Mouse (Mus musculus) lung, embryonic 16.5 days (tissue): ENCODE measurements around the gene Rfxank. TPM values are rescaled to one million over a fixed set of nuclear protein-coding genes. Genes with fewer than 3 reads are reported as not detected.
A peak's percentile ranks its signal among the peaks of the same experiment; 100 is the strongest.

Source experiments
- ATAC-seq: fragments of 200-750 bp; cut with Nextera tagmentation; 2 replicates; pipeline ENCODE4 v1.8.0; 2017; ENCODE audit warnings: low read depth, mild to moderate bottlenecking, moderate library complexity
- H3K27ac ChIP-seq: fragments of 300-500 bp; sonication (generic); 2 replicates; pipeline ENCODE4 v1.5.1; 2014; ENCODE audit warnings: mild to moderate bottlenecking, control low read depth, low read length
- H3K27me3 ChIP-seq: fragments of 300-500 bp; sonication (generic); 2 replicates; pipeline ENCODE4 v1.6.1; 2014; ENCODE audit warnings: low read depth, low read length, mixed read lengths; ENCODE audit not compliant: control insufficient read depth, insufficient read depth
- H3K36me3 ChIP-seq: fragments of 300-500 bp; sonication (generic); 2 replicates; pipeline ENCODE4 v1.6.1; 2014; ENCODE audit warnings: low read length; ENCODE audit not compliant: control insufficient read depth, insufficient read depth
- H3K4me1 ChIP-seq: fragments of 300-500 bp; sonication (generic); replicated peaks from 2 replicates; pipeline ENCODE4 v1.6.1; 2014; ENCODE audit warnings: low read length, mixed read lengths; ENCODE audit not compliant: control insufficient read depth, insufficient read depth
- H3K4me2 ChIP-seq: fragments of 300-500 bp; sonication (generic); 2 replicates; pipeline ENCODE4 v1.6.1; 2014; ENCODE audit warnings: low read depth, low read length, control low read depth
- H3K4me3 ChIP-seq: fragments of 300-500 bp; sonication (generic); 2 replicates; pipeline ENCODE4 v1.5.1; 2014; ENCODE audit warnings: mild to moderate bottlenecking, low read length, control low read depth
- H3K9ac ChIP-seq: fragments of 300-500 bp; sonication (generic); 2 replicates; pipeline ENCODE4 v1.6.1; 2014; ENCODE audit warnings: low read length, control low read depth
- H3K9me3 ChIP-seq: fragments of 300-500 bp; sonication (generic); 2 replicates; pipeline ENCODE4 v1.6.1; 2016; ENCODE audit warnings: low read length; ENCODE audit not compliant: control insufficient read depth
- whole genome bisulfite sequencing: fragments of 180-500 bp; shearing (Covaris S2); extraction: QIAGEN DNeasy Blood & Tissue Kit; methylation state at CpG from one replicate; pipeline ENCODE4 v1.1.7; 2014; 5-methylcytosine and 5-hydroxymethylcytosine counted together
- polyA plus RNA-seq: library from polyadenylated mRNA; unstranded; fragments of >200 nt; fragmentation: Nextera tagmentation; extraction: Ambion mirVana; gene quantifications from 2 replicates; pipeline ENCODE4 v1.2.1, GENCODE M21; 2015

Rfxank gene
- polyA plus RNA-seq, 1 experiment from 2014 or later, result 21.1 TPM

DNA sequence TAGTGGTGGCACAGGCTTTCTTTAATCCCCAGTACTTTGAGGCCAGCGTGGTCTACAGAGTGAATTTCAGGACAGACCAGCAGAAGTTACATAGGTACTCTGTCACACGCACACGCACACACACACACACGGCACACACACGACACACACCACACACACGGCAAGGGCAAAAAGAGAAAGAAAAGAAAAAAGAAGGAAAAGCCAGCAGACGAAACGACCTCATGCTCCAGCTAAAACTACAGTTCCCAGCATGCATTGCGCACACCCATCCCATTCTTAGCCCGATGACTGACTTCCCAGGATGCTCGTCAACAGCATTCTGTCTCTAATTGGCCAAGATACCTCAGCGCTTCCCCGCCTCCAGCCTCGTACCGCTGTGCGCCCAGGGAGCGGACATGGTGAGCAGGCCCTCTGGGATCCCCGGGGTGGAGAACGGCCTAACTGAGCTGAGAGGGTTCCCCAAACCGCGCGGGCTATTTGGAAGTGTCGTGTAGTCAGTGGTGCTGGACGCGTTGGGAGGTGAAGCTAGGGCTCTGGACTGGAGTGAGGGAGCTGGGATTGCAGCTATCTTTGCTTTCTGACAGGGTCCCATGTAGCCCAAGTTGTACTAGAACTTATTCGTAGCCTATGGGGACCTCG is 33.2 kb upstream of the Rfxank start, which contains the start of gene Tmem161a:
Gene Tmem161a, plus strand, starts transcription at position 314 of the 639 bp plus-strand sequence.
- peak; percentile 99 for ATAC-seq
- H3K36me3 ChIP-seq, result peaks cover 1% of the 10 kb centered on the region
- WGBS, result 3% methylated on average over 27 of the region's 27 CpGs

DNA sequence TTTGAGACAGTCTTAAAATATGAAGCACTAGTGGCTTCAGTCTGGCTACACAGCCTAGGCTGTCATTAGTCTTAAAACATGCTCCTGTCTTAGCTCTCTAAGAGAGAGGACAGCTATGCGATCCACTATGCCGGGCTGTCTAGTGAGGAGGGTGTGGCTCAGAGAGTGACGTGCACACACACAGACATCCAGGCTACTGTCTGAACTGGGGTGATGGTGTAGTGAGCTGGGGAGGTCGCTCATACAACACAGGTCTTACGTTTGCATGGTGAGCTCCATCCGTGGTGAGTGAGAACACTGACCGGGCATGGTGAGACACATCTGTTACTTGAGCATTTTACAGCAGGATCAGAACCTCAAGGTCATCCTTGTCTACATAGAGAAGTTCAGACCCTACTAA is 32.3 kb upstream of the Rfxank start:
- no peak overlapping the region for H3K4me2 ChIP-seq
- H3K9ac ChIP-seq, result no peak overlapping the region
- no peak overlapping the region for H3K4me3 ChIP-seq
- H3K27me3 ChIP-seq, result no peaks in the 10 kb centered on the region
- H3K9me3 ChIP-seq, result no peaks in the 10 kb centered on the region
- H3K27ac ChIP-seq, result no peak overlapping the region
- no peak for ATAC-seq
- peaks cover 17% of the 10 kb centered on the region; the same call in 1 of the 2 replicates for H3K4me1 ChIP-seq
- WGBS, result 88% methylated on average over 7 of the region's 7 CpGs
- no peaks in the 10 kb centered on the region for H3K36me3 ChIP-seq

More for the DNA sequence above, 33.2 kb upstream of the Rfxank start, which contains the start of gene Tmem161a:
- H3K9ac ChIP-seq, result peak within 1 kb of the TSS; percentile 89
- peaks cover 17% of the 10 kb centered on the region; the same call in 1 of the 2 replicates for H3K4me1 ChIP-seq
- no peaks in the 10 kb centered on the region for H3K9me3 ChIP-seq
- H3K27me3 ChIP-seq, result no peaks in the 10 kb centered on the region
- peak within 1 kb of the TSS; percentile 45 for H3K27ac ChIP-seq
- H3K4me3 ChIP-seq, result peak within 1 kb of the TSS; percentile 75
- peak within 1 kb of the TSS; percentile 75 for H3K4me2 ChIP-seq

GRCm38 (mm10) chr8:70170748-70171147 is 31.8 kb upstream of the Rfxank start:
- H3K27ac ChIP-seq, result no peak overlapping the region
- peaks cover 17% of the 10 kb centered on the region; the same call in 1 of the 2 replicates for H3K4me1 ChIP-seq
- peaks cover 2% of the 10 kb centered on the region; the same call in 1 of the 2 replicates for H3K27me3 ChIP-seq
- H3K9me3 ChIP-seq, result no peaks in the 10 kb centered on the region
- no peaks in the 10 kb centered on the region for H3K36me3 ChIP-seq
- no peak overlapping the region for H3K9ac ChIP-seq
- no peak overlapping the region for H3K4me2 ChIP-seq
- no peak for ATAC-seq
- no peak overlapping the region for H3K4me3 ChIP-seq
- 71% methylated on average over 3 of the region's 3 CpGs for WGBS

DNA sequence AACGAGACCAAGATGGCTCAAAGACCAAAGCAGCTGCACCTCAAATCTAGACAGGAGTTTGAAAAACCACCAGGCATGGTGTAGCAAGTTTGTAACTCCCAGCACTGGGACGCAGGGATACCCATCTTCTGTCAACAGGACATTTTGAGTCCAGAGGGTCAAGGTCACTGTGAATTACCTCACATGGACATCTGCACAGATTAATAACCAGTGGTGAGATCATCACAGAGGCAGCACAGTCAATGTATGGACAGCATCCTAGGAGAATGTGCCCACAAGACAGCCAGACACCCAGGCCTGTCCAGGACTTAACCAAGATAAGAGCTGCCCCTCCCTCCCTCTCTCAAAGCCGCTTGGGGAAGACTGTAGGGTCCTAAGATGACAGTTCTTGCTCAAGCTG is 31.2 kb upstream of the Rfxank start:
- no peak for ATAC-seq
- Histone ChIP-seq H3K4me1 (peaks cover 17% of the 10 kb centered on the region; the same call in 1 of the 2 replicates), H3K4me2 (no peak overlapping the region), H3K9ac (no peak overlapping the region), H3K4me3 (no peak overlapping the region), H3K27me3 (peaks cover 2% of the 10 kb centered on the region; the same call in 1 of the 2 replicates), H3K36me3 (no peaks in the 10 kb centered on the region), H3K9me3 (no peaks in the 10 kb centered on the region), H3K27ac (no peak overlapping the region)
- 68% methylated on average over 3 of the region's 3 CpGs for WGBS

DNA sequence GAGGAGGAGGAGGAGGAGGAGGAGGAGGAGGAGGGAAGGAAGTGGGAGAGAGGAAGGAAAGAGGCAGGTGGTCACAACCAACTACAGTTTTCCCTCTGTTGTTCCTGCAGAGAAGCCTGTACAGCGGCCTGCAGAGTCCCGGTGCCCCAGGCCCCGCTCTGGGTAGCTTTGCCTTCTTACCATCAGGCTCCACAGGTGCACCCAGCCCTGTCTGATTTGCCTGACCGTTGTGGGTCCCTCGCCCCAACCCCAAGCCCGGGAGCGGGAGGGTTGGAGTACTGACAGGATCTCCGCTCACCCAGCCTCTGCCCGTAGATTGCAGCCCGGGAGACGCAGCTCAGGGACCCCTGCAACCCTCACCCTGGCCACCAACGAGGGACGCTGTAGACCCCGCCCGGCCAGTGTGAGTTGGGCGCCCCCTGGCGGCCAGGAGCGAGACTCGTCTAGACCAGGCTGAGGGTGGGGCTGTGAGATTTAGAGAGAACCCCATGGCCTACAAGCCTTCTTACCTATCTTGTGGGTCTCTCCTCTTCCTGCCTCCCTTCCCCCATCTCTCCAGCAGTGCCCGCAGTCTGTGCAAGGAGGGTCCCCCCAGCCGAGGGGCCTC is 27.7 kb upstream of the Rfxank start:
- peaks cover 5% of the 10 kb centered on the region for H3K27me3 ChIP-seq

GRCm38 (mm10) chr8:70163316-70163715 is 24.4 kb upstream of the Rfxank start:
- WGBS, result 80% methylated on average over 3 of the region's 3 CpGs
- no peaks in the 10 kb centered on the region for H3K9me3 ChIP-seq
- no peak for ATAC-seq
- H3K27me3 ChIP-seq, result peaks cover 5% of the 10 kb centered on the region
- peaks cover 4% of the 10 kb centered on the region; the same call in 1 of the 2 replicates for H3K4me1 ChIP-seq
- no peaks in the 10 kb centered on the region for H3K36me3 ChIP-seq
- no peak overlapping the region for H3K4me2 ChIP-seq
- H3K4me3 ChIP-seq, result no peak overlapping the region
- H3K9ac ChIP-seq, result no peak overlapping the region
- H3K27ac ChIP-seq, result no peak overlapping the region

More for the DNA sequence above, 27.7 kb upstream of the Rfxank start:
- Histone ChIP-seq H3K4me1 (no peaks in the 10 kb centered on the region), H3K36me3 (no peaks in the 10 kb centered on the region), H3K4me2 (peak overlapping the region; percentile 51), H3K4me3 (no peak overlapping the region; the same call in 1 of the 2 replicates), H3K27ac (no peak overlapping the region), H3K9ac (peak overlapping the region; percentile 34; the same call in 1 of the 2 replicates), H3K9me3 (no peaks in the 10 kb centered on the region)
- peak; percentile 84 for ATAC-seq
- 2% methylated on average over 21 of the region's 21 CpGs for WGBS

DNA sequence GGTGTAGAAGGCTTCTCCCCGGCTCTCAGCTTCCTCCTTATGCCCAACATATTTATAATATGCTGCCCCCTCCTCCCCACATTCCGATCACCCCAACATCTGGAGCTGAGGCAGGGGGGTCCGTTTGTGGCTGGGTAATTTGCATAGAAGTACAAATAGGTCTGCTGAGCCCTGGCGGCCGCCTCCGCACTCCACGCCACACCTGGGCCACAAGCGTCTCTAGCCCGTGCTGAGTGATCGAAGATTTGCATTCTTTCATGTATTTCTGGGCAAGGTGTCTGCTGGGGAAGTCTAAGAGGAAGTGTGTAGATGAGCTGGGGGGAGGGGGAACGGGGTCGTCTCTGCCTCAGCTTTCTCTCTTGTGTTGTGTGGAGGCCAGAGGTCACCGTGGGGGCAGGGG is 21.1 kb upstream of the Rfxank start:
- Histone ChIP-seq H3K27ac (no peak overlapping the region), H3K4me3 (no peak overlapping the region), H3K36me3 (no peaks in the 10 kb centered on the region), H3K4me1 (peaks cover 6% of the 10 kb centered on the region; the same call in 1 of the 2 replicates), H3K4me2 (no peak overlapping the region), H3K9me3 (no peaks in the 10 kb centered on the region), H3K9ac (no peak overlapping the region), H3K27me3 (peaks cover 3% of the 10 kb centered on the region)
- ATAC-seq, result no peak
- 52% methylated on average over 13 of the region's 13 CpGs for WGBS

GRCm38 (mm10) chr8:70159211-70159610 is 20.3 kb upstream of the Rfxank start:
- H3K27me3 ChIP-seq, result peaks cover 3% of the 10 kb centered on the region
- H3K9ac ChIP-seq, result no peak overlapping the region
- peaks cover 6% of the 10 kb centered on the region; the same call in 1 of the 2 replicates for H3K4me1 ChIP-seq
- no peaks in the 10 kb centered on the region for H3K36me3 ChIP-seq
- H3K4me2 ChIP-seq, result no peak overlapping the region
- ATAC-seq, result no peak
- 79% methylated on average over 4 of the region's 4 CpGs for WGBS
- no peak overlapping the region for H3K4me3 ChIP-seq
- H3K27ac ChIP-seq, result no peak overlapping the region
- H3K9me3 ChIP-seq, result no peaks in the 10 kb centered on the region

GRCm38 (mm10) chr8:70158069-70158853 is 19.3 kb upstream of the Rfxank start:
- H3K9me3 ChIP-seq, result no peaks in the 10 kb centered on the region
- peak; percentile 93 for ATAC-seq
- WGBS, result 10% methylated on average over 35 of the region's 40 CpGs
- H3K9ac ChIP-seq, result peak overlapping the region; percentile 56; the same call in 1 of the 2 replicates
- no peak overlapping the region for H3K27ac ChIP-seq
- H3K4me3 ChIP-seq, result peak overlapping the region; percentile 59
- H3K4me2 ChIP-seq, result peak overlapping the region; percentile 86
- no peaks in the 10 kb centered on the region; the same call in 1 of the 2 replicates for H3K27me3 ChIP-seq
- no peaks in the 10 kb centered on the region for H3K36me3 ChIP-seq
- peaks cover 6% of the 10 kb centered on the region; the same call in 1 of the 2 replicates for H3K4me1 ChIP-seq
